Mouse (Mus musculus) activated CD4-positive, CD25-positive, alpha-beta regulatory T cell, adult 4 months (primary cell): ENCODE measurements around the gene Eif5. TPM values are rescaled to one million over a fixed set of nuclear protein-coding genes. Genes with fewer than 3 reads are reported as not detected.
"Not testable (repeated sequence)": the region's sequence is repeated elsewhere in the genome, so short reads cannot be mapped to it uniquely, and the experiment has no call there.

Experiments used
- ATAC-seq: one replicate; pipeline ENCODE4 v1.8.0; 2017
- polyA plus RNA-seq, 2 experiments: library from polyadenylated mRNA; unstranded; fragments of 100-300 nt; shearing (Covaris generic); gene quantifications; one replicate each; pipeline ENCODE4 v1.2.1; 2017

The Eif5 gene
- polyA plus RNA-seq, 2 experiments from 2014 or later: 177 to 194 TPM

GRCm38 (mm10) chr12:111524883-111525282 is 12.9 kb upstream of the Eif5 start:
- no peak for ATAC-seq

GRCm38 (mm10) chr12:111527643-111528281 is 10.1 kb upstream of the Eif5 start:
- no peak for ATAC-seq

- ATAC-seq: no peak
These were observed 8.6 kb upstream of the Eif5 start for GRCm38 (mm10) chr12:111529192-111529591.

GRCm38 (mm10) chr12:111533096-111533794 is 4.6 kb upstream of the Eif5 start:
- no peak for ATAC-seq

- no peak for ATAC-seq
These were observed 2.5 kb upstream of the Eif5 start for GRCm38 (mm10) chr12:111535281-111535680.

- no peak for ATAC-seq
These were observed 2.1 kb upstream of the Eif5 start for GRCm38 (mm10) chr12:111535762-111536161.

GRCm38 (mm10) chr12:111536746-111537145 is 1.1 kb upstream of the Eif5 start:
- no peak for ATAC-seq

- ATAC-seq: no peak
These were observed 475 bp upstream of the Eif5 start for GRCm38 (mm10) chr12:111537341-111537740.

GRCm38 (mm10) chr12:111538292-111539040 is 650 bp downstream of the Eif5 start:
- peak; percentile 25 for ATAC-seq

GRCm38 (mm10) chr12:111539041-111539345 is 1.2 kb downstream of the Eif5 start:
- no peak for ATAC-seq

GRCm38 (mm10) chr12:111547070-111547469 is 9.3 kb downstream of the Eif5 start:
- ATAC-seq: no peak

- no peak for ATAC-seq
These were observed 10.9 kb downstream of the Eif5 start for GRCm38 (mm10) chr12:111548555-111549289.

- no peak for ATAC-seq
These were observed 12.9 kb downstream of the Eif5 start for GRCm38 (mm10) chr12:111550679-111551078.

GRCm38 (mm10) chr12:111552342-111552741 is 14.5 kb downstream of the Eif5 start:
- no peak for ATAC-seq

GRCm38 (mm10) chr12:111555357-111555756 is 17.5 kb downstream of the Eif5 start:
- ATAC-seq: no peak

- not testable (repeated sequence) for ATAC-seq
These were observed 18.1 kb downstream of the Eif5 start for GRCm38 (mm10) chr12:111555893-111556292.

GRCm38 (mm10) chr12:111557538-111557937 is 19.7 kb downstream of the Eif5 start:
- ATAC-seq: no peak

- no peak for ATAC-seq
These were observed 20.8 kb downstream of the Eif5 start for GRCm38 (mm10) chr12:111558655-111559054.

- ATAC-seq: peak; percentile 91
These were observed 21.9 kb downstream of the Eif5 start for GRCm38 (mm10) chr12:111559647-111560258.

- ATAC-seq: no peak
These were observed 22.5 kb downstream of the Eif5 start for GRCm38 (mm10) chr12:111560286-111560685.

- no peak for ATAC-seq
These were observed 24.5 kb downstream of the Eif5 start for GRCm38 (mm10) chr12:111562276-111562814.

GRCm38 (mm10) chr12:111563076-111563629 is 25.3 kb downstream of the Eif5 start:
- no peak for ATAC-seq
